Mouse (Mus musculus) activated CD4-positive, CD25-positive, alpha-beta regulatory T cell, adult 4 months (primary cell): ENCODE results near the gene Mtrf1l. TPM values are rescaled to one million over a fixed set of nuclear protein-coding genes. Genes with fewer than 3 reads are reported as not detected.

Experiments
- ATAC-seq: one replicate; pipeline ENCODE4 v1.8.0; 2017
- polyA plus RNA-seq, 2 experiments: library from polyadenylated mRNA; unstranded; fragments of 100-300 nt; shearing (Covaris generic); gene quantifications; one replicate each; pipeline ENCODE4 v1.2.1; 2017

Mtrf1l gene
- polyA plus RNA-seq = 1 to 10 TPM; 4.4 to 5.5 TPM

DNA sequence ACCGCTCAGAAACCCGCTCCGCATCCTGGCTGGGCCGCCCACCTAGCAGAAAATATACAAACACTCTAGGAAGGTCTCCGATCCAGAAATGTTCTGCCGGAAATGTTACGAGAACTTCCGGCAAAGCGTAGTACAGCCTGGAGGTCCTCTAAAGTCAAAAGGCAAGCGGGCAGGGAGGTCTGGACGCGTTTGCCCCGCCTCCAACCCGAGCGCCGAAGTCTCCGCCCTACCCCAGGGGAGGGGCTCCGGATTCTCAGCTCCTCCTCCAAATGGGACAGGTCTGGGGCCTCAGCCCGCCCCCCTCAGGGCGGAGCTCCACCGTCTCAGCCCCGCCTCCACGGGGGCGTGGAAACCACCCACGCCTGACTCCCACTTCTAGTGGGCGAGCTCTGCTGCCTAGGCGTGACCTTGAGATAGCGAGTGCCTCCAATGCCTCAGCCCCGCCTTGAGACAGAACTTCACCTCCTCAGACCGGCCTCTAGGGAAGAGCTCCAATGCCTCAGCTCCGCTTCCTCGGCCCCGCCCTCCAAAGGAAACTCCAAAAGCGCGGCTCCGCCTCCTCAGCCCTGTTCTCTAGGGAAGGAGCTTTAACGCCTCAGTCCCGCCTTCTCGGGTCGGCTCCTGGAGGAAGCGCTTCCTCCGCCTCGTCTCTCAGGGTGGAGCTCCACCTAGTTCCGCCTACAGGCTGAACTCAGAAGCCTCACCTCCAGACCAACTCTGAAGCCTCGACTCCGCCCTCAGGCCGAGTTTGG, at the start of gene Mtrf1l:
Gene Mtrf1l, minus strand, starts transcription at position 171 of the 752 bp plus-strand sequence.
- peak; percentile 77 for ATAC-seq

GRCm38 (mm10) chr10:5871081-5871480, 47.4 kb upstream of the Mtrf1l start:
- no peak for ATAC-seq

DNA sequence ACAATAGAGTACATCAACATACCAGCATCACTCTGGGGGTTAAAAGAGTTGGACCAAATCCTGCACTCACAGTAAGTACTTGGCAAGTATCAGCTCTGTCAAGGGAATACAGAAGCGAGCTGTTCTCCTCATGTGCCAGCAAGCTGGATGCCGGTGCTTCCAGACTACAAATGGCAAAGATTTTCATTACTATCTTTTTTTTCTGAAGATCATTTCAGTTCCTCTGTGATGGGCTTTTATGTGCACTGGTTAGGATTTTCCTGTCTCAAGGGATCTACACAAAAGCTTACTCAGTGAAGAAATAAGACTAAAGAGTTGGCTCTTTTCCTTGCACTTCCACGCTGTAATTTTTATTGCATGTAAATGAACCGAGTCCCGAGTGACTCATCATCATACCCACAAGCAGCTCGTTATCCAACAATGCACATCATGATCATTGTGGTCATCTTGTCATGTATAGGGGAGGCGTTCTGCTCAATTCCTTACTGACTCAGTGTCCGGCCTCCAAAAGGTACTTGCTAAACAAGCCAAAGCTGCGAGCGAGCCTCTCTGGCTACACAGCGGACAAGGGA, 44.4 kb upstream of the Mtrf1l start:
- no peak for ATAC-seq

DNA sequence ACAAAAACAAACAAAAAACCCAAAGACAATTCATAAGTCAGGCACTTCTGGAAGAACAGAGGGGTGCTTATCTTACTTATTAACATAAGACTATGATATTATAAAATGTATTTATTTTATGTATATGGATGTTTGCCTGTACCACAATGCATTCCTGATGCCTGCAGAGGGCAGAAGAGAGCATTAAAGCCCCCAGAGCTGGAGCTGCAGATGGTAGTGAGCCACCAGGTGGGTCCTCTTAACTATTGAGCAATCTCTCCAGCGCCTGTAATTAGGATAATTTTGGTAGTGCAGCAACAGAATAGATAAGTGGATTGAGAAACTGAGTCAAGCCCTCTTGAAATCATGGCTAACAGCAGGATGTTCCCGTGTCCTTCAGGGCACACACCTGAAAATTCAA, 42.3 kb upstream of the Mtrf1l start:
- no peak for ATAC-seq

- ATAC-seq = no peak
Observed at GRCm38 (mm10) chr10:5862669-5863068, 39.0 kb upstream of the Mtrf1l start.

- ATAC-seq = no peak
Observed at GRCm38 (mm10) chr10:5860849-5861248, 37.1 kb upstream of the Mtrf1l start.

- ATAC-seq = no peak
Observed at GRCm38 (mm10) chr10:5859729-5860128, 36.0 kb upstream of the Mtrf1l start.

DNA sequence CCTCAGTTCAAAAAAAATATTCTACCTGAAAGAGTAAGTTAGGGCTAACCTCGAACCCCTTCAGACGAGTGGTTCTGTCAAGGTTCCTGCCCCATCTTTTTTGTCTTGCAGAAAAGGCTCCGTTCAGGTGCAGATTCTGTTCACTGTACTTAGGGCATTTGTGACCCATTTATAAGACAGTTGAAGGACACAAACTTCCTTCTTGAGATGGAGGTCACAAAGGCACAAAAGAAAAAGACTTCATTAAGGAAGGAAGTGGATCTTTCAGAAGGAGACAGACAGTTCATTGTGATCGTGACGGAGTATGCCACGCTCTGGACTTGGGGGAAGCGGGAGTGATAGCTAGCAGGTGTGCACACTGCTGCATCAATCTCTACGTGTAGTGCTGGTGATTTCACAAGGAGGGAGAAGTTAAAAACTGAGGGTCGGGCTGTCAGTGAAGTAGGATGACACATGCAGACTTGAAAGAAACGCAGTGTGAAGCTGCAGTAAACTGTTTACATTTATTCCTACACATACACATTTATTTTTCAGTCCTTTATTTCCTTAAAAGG, 34.4 kb upstream of the Mtrf1l start:
- ATAC-seq = no peak

GRCm38 (mm10) chr10:5853290-5853868, 29.7 kb upstream of the Mtrf1l start:
- ATAC-seq = no peak

GRCm38 (mm10) chr10:5846939-5847338, 23.2 kb upstream of the Mtrf1l start:
- no peak for ATAC-seq

DNA sequence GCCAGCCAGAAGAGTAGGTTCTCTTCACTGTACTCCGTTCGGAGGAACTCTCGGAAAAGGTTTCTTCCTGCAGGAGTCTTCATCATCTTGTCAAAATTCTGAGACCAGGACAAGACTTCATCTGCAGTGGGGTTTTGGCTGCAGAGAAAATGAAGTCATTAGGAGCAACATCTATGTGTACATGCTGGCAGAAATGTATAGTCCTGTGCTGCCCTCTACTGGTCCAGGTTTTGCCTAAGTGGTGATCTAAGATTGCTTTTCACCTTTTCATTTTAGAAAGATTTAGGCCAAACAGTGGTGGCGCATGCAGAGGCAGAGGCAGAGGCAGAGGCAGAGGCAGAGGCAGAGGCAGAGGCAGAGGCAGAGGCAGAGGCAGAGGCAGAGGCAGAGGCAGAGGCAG, 17.7 kb upstream of the Mtrf1l start:
- ATAC-seq = peak; percentile 71

DNA sequence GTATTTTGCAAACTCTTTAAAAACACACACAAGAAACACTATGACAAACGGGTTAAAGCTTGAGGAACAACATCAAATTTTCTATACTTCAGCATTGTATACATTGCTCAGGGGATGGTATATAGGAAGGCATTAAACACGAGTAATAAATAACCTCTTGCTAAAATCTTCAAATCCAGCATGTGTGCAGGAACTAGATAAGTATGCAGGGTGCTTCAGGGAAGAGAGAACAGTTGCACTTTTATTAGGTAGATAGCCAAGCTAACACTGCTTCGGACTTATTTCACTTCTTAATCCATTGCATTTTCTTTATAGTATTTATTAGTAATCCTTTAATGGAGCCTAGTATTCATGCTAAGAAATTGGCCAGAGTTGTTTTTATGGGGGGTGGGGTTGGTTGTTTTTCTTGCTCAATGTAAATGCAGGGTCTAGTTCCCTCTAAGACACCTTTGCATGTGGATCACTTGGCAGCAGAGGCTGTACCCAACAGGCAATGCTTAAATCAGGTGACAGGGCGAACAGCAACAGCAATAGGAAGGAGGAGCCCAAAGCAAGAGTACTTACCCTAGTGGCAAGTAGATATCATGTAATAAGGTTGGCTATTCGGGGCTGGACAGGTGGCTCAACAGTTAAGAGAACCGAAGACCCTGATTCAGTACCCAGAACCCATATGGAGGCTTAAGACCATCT, 2.8 kb upstream of the Mtrf1l start:
- no peak for ATAC-seq

DNA sequence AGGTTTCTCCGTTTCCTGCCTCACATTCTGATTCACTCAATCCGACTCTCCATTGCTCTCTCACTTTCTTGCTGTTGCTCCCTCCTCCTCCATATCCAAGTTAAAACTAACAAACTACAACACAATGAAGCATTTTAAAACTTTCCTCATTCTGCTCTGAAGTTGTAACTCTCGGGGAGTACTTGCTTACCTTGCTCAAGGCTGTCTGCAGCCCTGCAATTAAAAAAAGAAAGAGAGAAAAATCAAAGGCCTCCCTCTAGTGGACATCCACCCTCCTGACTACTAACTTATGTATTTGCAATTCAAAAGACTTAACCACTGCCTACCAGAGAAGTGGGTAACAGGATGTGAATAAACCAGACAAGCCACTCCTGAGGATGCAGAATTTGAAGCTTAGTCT, 1.1 kb upstream of the Mtrf1l start:
- peak; percentile 38 for ATAC-seq

- ATAC-seq = no peak
Observed at GRCm38 (mm10) chr10:5823291-5823739, 395 bp downstream of the Mtrf1l start.

DNA sequence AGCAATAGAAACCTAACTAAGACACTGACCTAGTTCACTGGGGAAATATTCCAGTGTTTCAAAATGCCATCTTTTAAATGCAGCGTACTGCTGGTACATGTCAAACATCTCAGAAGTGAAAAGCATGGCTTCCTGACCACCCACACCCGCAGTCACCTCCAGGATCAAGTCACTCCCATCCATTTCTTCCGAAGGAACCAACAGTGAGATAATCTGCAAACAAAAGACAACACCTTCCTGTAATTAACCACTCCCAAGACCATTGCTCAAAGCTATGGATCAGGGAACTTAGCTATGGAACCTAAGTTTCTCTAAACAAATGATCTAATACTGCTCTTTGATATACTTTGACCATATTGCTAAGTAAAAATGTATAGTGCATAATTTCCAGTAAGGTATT, 4.9 kb downstream of the Mtrf1l start:
- no peak for ATAC-seq

DNA sequence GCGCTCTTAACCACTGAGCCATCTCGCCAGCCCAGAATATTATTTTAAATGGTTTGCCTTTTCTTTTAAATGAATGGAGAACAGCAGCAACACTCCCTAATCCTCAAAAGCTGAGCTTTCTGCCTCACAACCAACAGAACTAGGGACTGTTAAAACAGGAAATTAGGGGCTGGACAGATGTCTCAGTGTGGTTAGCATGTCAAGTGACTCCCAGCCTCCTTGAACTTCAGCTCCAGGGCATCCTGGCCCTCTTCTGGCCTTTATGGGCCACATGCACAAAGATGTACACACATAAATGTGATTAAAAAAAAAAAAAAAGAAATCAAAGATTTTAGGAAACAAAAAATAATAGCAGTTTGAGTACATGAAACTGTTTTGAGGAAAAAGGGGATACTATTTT, 7.7 kb downstream of the Mtrf1l start:
- no peak for ATAC-seq

GRCm38 (mm10) chr10:5813724-5814123, 10.0 kb downstream of the Mtrf1l start:
- ATAC-seq = no peak

- ATAC-seq = no peak
Observed at GRCm38 (mm10) chr10:5807683-5808082, 16.0 kb downstream of the Mtrf1l start.

DNA sequence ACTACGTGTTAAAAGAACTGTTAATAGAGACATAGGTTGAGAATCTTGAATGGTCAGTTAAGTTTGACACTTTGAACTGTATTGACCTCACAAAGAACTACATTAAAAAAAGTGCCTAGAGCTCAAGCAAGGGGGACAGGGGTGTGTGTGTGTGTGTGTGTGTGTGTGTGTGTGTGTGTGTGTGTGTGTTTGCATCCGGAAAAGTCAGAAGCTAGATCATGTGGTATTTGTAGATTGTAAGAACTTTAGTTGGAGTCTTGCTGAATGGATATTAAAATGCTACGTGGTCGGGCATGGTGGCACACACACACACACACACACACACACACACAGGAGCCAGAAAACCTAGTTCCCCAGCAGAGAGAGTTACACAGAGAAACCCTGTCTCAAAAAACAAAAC, 16.7 kb downstream of the Mtrf1l start:
- ATAC-seq = no peak

GRCm38 (mm10) chr10:5806416-5806815, 17.3 kb downstream of the Mtrf1l start:
- ATAC-seq = no peak

- peak; percentile 80 for ATAC-seq
Observed at GRCm38 (mm10) chr10:5805731-5806307, 17.9 kb downstream of the Mtrf1l start.

- ATAC-seq = peak; percentile 88
Observed at GRCm38 (mm10) chr10:5805243-5805730, 18.4 kb downstream of the Mtrf1l start, which contains the start of gene Fbxo5. Gene Fbxo5 (minus strand): TSS chr10:5805600.
